ENCODE assay signal across 14 mouse cellular contexts in genomic region chr10:39587973-39588746, GRCm38 (mm10). TPM values are rescaled to one million over a fixed set of nuclear protein-coding genes. Genes with fewer than 3 reads are reported as not detected.
DNase-seq lines count a peak whose midpoint lies in the region; ATAC-seq and TF ChIP-seq lines count a peak whose summit lies in the region.
"Had no signal": no experiment of that assay in that cellular context is flagged by ENCODE, and none has a peak within 500 bp of the region (broad histone marks: within the 10 kb centered on the region; RNA-seq: fewer than 3 reads in every experiment).

No protein-coding gene starts in this region.

- intact Hi-C loops in left cerebral cortex, postnatal 25 days (cut with DNase I) = no loop called here

- WGBS in lung, embryonic 15.5 days = 62% methylated on average over 8 of the region's 8 CpGs
- 67% methylated on average over 8 of the region's 8 CpGs for WGBS in hindbrain, embryonic 10.5 days
- WGBS in limb, embryonic 14.5 days = 42% methylated on average over 8 of the region's 8 CpGs
- WGBS in neural tube, embryonic 14.5 days = 28% methylated on average over 8 of the region's 8 CpGs

- no peaks in the 10 kb centered on the region for H3K36me3 ChIP-seq in lung, embryonic 15.5 days
- no peaks in the 10 kb centered on the region for H3K36me3 ChIP-seq in hindbrain, embryonic 10.5 days
- no peaks in the 10 kb centered on the region for H3K36me3 ChIP-seq in limb, embryonic 14.5 days (ENCODE audit: control insufficient read depth, insufficient read depth, low read length)
- H3K36me3 ChIP-seq in neural tube, embryonic 14.5 days (ENCODE audit: control insufficient read depth, insufficient read depth, low read length) = no peaks in the 10 kb centered on the region

- H3K4me1 ChIP-seq in lung, embryonic 15.5 days = peaks cover 18% of the 10 kb centered on the region; the same call in 1 of the 2 replicates
- peaks cover 38% of the 10 kb centered on the region for H3K4me1 ChIP-seq in hindbrain, embryonic 10.5 days (replicated peaks)
- peaks cover 29% of the 10 kb centered on the region for H3K4me1 ChIP-seq in limb, embryonic 14.5 days (ENCODE audit: control insufficient read depth, insufficient read depth, low read length)
- H3K4me1 ChIP-seq in neural tube, embryonic 14.5 days (ENCODE audit: control insufficient read depth, insufficient read depth, low read length) = peaks cover 21% of the 10 kb centered on the region

- H3K27me3 ChIP-seq in lung, embryonic 15.5 days = no peaks in the 10 kb centered on the region
- H3K27me3 ChIP-seq in hindbrain, embryonic 10.5 days (ENCODE audit: insufficient read depth, poor library complexity, severe bottlenecking) = peaks cover 15% of the 10 kb centered on the region; the same call in 1 of the 2 replicates
- H3K27me3 ChIP-seq in limb, embryonic 14.5 days (ENCODE audit: control insufficient read depth, insufficient read depth, low read length) = no peaks in the 10 kb centered on the region
- H3K27me3 ChIP-seq in neural tube, embryonic 14.5 days (ENCODE audit: control insufficient read depth, insufficient read depth, low read length) = no peaks in the 10 kb centered on the region

- peak overlapping the region; percentile 60; the same call in 1 of the 2 replicates for H3K27ac ChIP-seq in lung, embryonic 15.5 days
- H3K27ac ChIP-seq in hindbrain, embryonic 10.5 days = peak overlapping the region; percentile 71
- 0 out of 2 replicates have a peak overlapping the region, but pooled peaks have one; percentile 10 for H3K27ac ChIP-seq in limb, embryonic 14.5 days (replicated peaks; ENCODE audit: low read depth, low read length)
- H3K27ac ChIP-seq in neural tube, embryonic 14.5 days (ENCODE audit: low read depth, low read length) = peak overlapping the region; percentile 85

- no peaks in the 10 kb centered on the region for H3K9me3 ChIP-seq in lung, embryonic 15.5 days
- peaks cover 3% of the 10 kb centered on the region for H3K9me3 ChIP-seq in hindbrain, embryonic 10.5 days
- no peaks in the 10 kb centered on the region for H3K9me3 ChIP-seq in limb, embryonic 14.5 days (ENCODE audit: control insufficient read depth, low read length)
- no peaks in the 10 kb centered on the region for H3K9me3 ChIP-seq in neural tube, embryonic 14.5 days (ENCODE audit: control insufficient read depth, low read length)

- no peak for ATAC-seq in lung, embryonic 15.5 days (ENCODE audit: borderline replicate concordance, extremely low read depth, low FRiP score, low TSS enrichment)
- ATAC-seq in limb, embryonic 14.5 days (ENCODE audit: low FRiP score, low read depth) = no peak
- peak; percentile 75 for ATAC-seq in neural tube, embryonic 14.5 days (ENCODE audit: low read depth)

- no peak overlapping the region for H3K9ac ChIP-seq in lung, embryonic 15.5 days
- H3K9ac ChIP-seq in limb, embryonic 14.5 days (ENCODE audit: low read depth, low read length, severe bottlenecking) = no peak overlapping the region
- peak overlapping the region; percentile 18; the same call in 1 of the 2 replicates for H3K9ac ChIP-seq in neural tube, embryonic 14.5 days (replicated peaks; ENCODE audit: low read depth, low read length)

- no peak overlapping the region for H3K4me3 ChIP-seq in lung, embryonic 15.5 days
- no peak overlapping the region for H3K4me3 ChIP-seq in hindbrain, embryonic 10.5 days
- no peak overlapping the region for H3K4me3 ChIP-seq in limb, embryonic 14.5 days (replicated peaks; ENCODE audit: low read length)
- no peak overlapping the region for H3K4me3 ChIP-seq in neural tube, embryonic 14.5 days (ENCODE audit: low read depth, low read length)
- H3K4me3 ChIP-seq: megakaryocyte, embryonic 14.5 days had no signal

- DNase-seq in lung, postnatal 36 days = no peak
- no peak for DNase-seq in hindbrain, embryonic 10.5 days (ENCODE audit: low spot score)
- no peak for DNase-seq in limb, embryonic 14.5 days (ENCODE audit: low spot score)
- no peak for DNase-seq in left cerebral cortex, adult 11 months (ENCODE audit: low spot score)
- DNase-seq in left cerebral cortex, postnatal 25 days (ENCODE audit: low spot score in 2 of 2) = no peak
- DNase-seq in cerebellum, adult 8-10 months = no peak
- DNase-seq: adrenal gland, postnatal 36 days; cerebellum, adult 11-12 months; kidney, adult 2 months; right cerebral cortex, postnatal 25 days; thymus, postnatal 36 days had no signal

- no peak overlapping the region for H3K4me2 ChIP-seq in lung, embryonic 15.5 days
- H3K4me2 ChIP-seq in limb, embryonic 14.5 days (replicated peaks; ENCODE audit: low read depth, low read length, severe bottlenecking) = no peak overlapping the region
- H3K4me2 ChIP-seq in neural tube, embryonic 14.5 days (ENCODE audit: low read depth, low read length) = no peak overlapping the region

- TF ChIP-seq POLR2A in limb, embryonic 14.5 days (IDR thresholded peaks at IDR 0.05; ENCODE audit: borderline replicate concordance, extremely low read depth, insufficient read depth, insufficient read length) = no peak

RNA-seq across cellular contexts. Expression of gene Traf3ip2, which starts 24.6 kb away (rescaled TPM):
- 30.1 and 33.5 TPM in 2 replicates for polyA plus RNA-seq in lung, embryonic 15.5 days (2015; fragmentation: Nextera tagmentation; extraction: Ambion mirVana)
- polyA plus RNA-seq in hindbrain, embryonic 10.5 days (2016; fragmentation: Nextera tagmentation; extraction: Ambion mirVana) = 8.3 and 8.8 TPM in 2 replicates
- 7.5 and 9.0 TPM in 2 replicates for polyA plus RNA-seq in limb, embryonic 14.5 days (2012; rRNA removed)
- polyA plus RNA-seq in limb, embryonic 14.5 days (2014; fragmentation: Nextera tagmentation; extraction: Ambion mirVana) = 13.3 and 13.7 TPM in 2 replicates
- polyA plus RNA-seq in neural tube, embryonic 14.5 days (2014; fragmentation: Nextera tagmentation; extraction: Ambion mirVana) = 5.7 and 6.1 TPM in 2 replicates
- under 1 TPM; 0.43 to 0.92 TPM for total RNA-seq in left cerebral cortex, postnatal 25 days (2021)

Comparison
In these comparisons a context has a peak if more than half of its experiments do, and no peak if none do; other contexts are left out.
1. H3K27ac ChIP-seq: peak in every context shown above with its lines; median percentile 85 in neural tube, embryonic 14.5 days; 71 in hindbrain, embryonic 10.5 days; 60 in lung, embryonic 15.5 days; 10 in limb, embryonic 14.5 days.